Mouse (Mus musculus) heart, postnatal 0 days (tissue): Measurements from ENCODE around the gene Dock8. TPM values are rescaled to one million over a fixed set of nuclear protein-coding genes. Genes with fewer than 3 reads are reported as not detected.
A peak's percentile ranks its signal among the peaks of the same experiment; 100 is the strongest.

Experiments
- ATAC-seq: fragments of 200-750 bp; cut with Nextera tagmentation; 2 replicates; pipeline ENCODE4 v1.8.0; 2017; ENCODE audit warnings: low read depth, moderate number of reproducible peaks, moderate library complexity; ENCODE audit not compliant: insufficient read depth
- DNase-seq: peaks from one replicate; pipeline ENCODE4 v3.0.0-alpha.2; 2016; ENCODE audit warnings: low spot score
- H3K27ac ChIP-seq: fragments of 300-500 bp; sonication (generic); 2 replicates; pipeline ENCODE4 v1.5.1; 2014; ENCODE audit warnings: low read depth, mild to moderate bottlenecking
- H3K27me3 ChIP-seq: fragments of 300-500 bp; sonication (generic); 2 replicates; pipeline ENCODE4 v1.6.1; 2014; ENCODE audit warnings: low read length, mixed read lengths; ENCODE audit not compliant: control insufficient read depth, insufficient read depth
- H3K36me3 ChIP-seq: fragments of 300-500 bp; sonication (generic); replicated peaks from 2 replicates; pipeline ENCODE4 v1.6.1; 2014; ENCODE audit warnings: low read length, mixed read lengths; ENCODE audit not compliant: control insufficient read depth, insufficient read depth
- H3K4me1 ChIP-seq: fragments of 300-500 bp; sonication (generic); 2 replicates; pipeline ENCODE4 v1.6.1; 2014; ENCODE audit warnings: antibody characterized with exemption; ENCODE audit not compliant: control insufficient read depth, insufficient read depth
- H3K4me2 ChIP-seq: fragments of 300-500 bp; sonication (generic); 2 replicates; pipeline ENCODE4 v1.6.1; 2014; ENCODE audit warnings: low read depth, mild to moderate bottlenecking, low read length, moderate library complexity
- H3K4me3 ChIP-seq: fragments of 300-500 bp; sonication (generic); 2 replicates; pipeline ENCODE4 v1.5.1; 2014; ENCODE audit warnings: low read depth, low read length
- H3K9ac ChIP-seq: fragments of 300-500 bp; sonication (generic); replicated peaks from 2 replicates; pipeline ENCODE4 v1.6.1; 2014; ENCODE audit warnings: low read depth, low read length, mixed read lengths
- H3K9me3 ChIP-seq: fragments of 300-500 bp; sonication (generic); replicated peaks from 2 replicates; pipeline ENCODE4 v1.6.1; 2016; ENCODE audit warnings: low read length; ENCODE audit not compliant: control insufficient read depth
- CTCF ChIP-seq: IDR thresholded peaks from 2 replicates; pipeline ENCODE4 v1.5.1; 2016; ENCODE audit warnings: antibody characterized with exemption, control low read depth, low read depth
- EP300 ChIP-seq: IDR thresholded peaks from 2 replicates; pipeline ENCODE4 v1.6.1; 2016; ENCODE audit warnings: antibody characterized with exemption, low read depth
- WGBS: fragments of 180-500 bp; shearing (Covaris S2); extraction: QIAGEN DNeasy Blood & Tissue Kit; methylation state at CpG from one replicate; pipeline ENCODE4 v1.1.7; 2014; 5-methylcytosine and 5-hydroxymethylcytosine counted together
- polyA plus RNA-seq: library from polyadenylated mRNA; unstranded; fragments of >200 nt; fragmentation: Nextera tagmentation; extraction: Ambion mirVana; gene quantifications from 2 replicates; pipeline ENCODE4 v1.2.1, GENCODE M21; 2015
- total RNA-seq: library from RNA; depleted of rRNA; stranded (reverse); fragments of >200 nt; gene quantifications from 2 replicates; pipeline ENCODE4 v1.2.3, GENCODE M21; 2014; ENCODE audit warnings: low replicate concordance

The Dock8 gene
- total and polyA plus RNA-seq, 2 experiments from 2014 or later: 2.4 to 6.0 TPM

DNA sequence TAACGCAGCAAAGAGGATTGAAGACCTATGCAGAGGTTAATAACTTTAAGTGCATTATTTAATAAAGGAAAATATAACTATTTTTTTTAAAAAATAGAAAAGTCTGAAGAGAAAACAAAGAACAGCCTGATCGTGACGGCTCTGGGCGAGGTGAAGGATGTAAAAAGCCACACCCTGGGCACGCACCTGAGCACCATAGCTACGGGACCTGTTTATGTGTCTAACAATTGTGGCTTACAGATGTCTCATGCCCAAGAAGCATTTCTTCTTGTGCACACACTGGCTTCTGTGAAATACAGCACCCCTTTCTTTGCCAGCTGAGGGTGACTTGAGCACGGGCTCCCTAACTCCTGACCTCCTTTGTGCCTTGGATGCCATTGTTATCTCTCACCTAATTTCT is 56.2 kb downstream of the Dock8 start:
- TF ChIP-seq CTCF (no peak), EP300 (no peak)
- 92% methylated on average over 7 of the region's 7 CpGs for WGBS
- ATAC-seq (no peak), DNase-seq (no peak)
- Histone ChIP-seq H3K4me2 (no peak overlapping the region), H3K4me3 (no peak overlapping the region), H3K36me3 (no peaks in the 10 kb centered on the region), H3K4me1 (no peaks in the 10 kb centered on the region), H3K27ac (no peak overlapping the region), H3K27me3 (no peaks in the 10 kb centered on the region), H3K9me3 (no peaks in the 10 kb centered on the region), H3K9ac (no peak overlapping the region)

- Histone ChIP-seq H3K9me3 (no peaks in the 10 kb centered on the region), H3K27ac (no peak overlapping the region), H3K4me1 (no peaks in the 10 kb centered on the region), H3K4me2 (no peak overlapping the region), H3K4me3 (no peak overlapping the region), H3K36me3 (no peaks in the 10 kb centered on the region), H3K27me3 (no peaks in the 10 kb centered on the region), H3K9ac (no peak overlapping the region)
- ATAC-seq: no peak
- 88% methylated on average over 10 of the region's 10 CpGs for WGBS
- DNase-seq: no peak
- no peak for TF ChIP-seq CTCF
- TF ChIP-seq EP300: no peak
These were observed 56.9 kb downstream of the Dock8 start for GRCm38 (mm10) chr19:25056224-25056623.

DNA sequence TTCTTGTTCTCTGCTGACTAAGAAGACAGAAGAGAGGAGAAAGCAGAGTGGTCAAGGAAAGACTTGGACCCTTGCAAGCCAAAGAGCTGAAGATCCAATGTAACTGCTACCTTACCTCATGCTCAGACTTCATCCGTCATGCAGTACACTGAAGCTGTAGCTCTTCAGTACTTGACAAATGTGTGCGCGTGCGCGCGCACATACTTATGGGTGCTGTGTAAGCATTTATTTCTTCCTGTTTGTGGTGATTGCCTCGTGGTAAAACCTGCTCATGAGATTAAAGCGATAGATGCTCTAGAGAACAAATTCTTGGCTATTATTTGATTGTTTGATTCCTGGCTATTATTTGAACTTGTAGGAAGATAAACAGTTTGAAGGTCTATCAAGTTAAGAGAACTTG is 58.5 kb downstream of the Dock8 start:
- H3K27me3 ChIP-seq: no peaks in the 10 kb centered on the region
- DNase-seq (no peak), ATAC-seq (no peak)
- TF ChIP-seq CTCF (no peak), EP300 (no peak)
- H3K4me3 ChIP-seq: no peak overlapping the region
- H3K4me2 ChIP-seq: no peak overlapping the region
- H3K9me3 ChIP-seq: no peaks in the 10 kb centered on the region
- 89% methylated on average over 8 of the region's 8 CpGs for WGBS
- H3K36me3 ChIP-seq: no peaks in the 10 kb centered on the region
- H3K27ac ChIP-seq: no peak overlapping the region
- H3K9ac ChIP-seq: no peak overlapping the region
- 0 out of 2 replicates have a peak, but pooled peaks cover 6% of the 10 kb centered on the region for H3K4me1 ChIP-seq

- Histone ChIP-seq H3K9me3 (no peaks in the 10 kb centered on the region), H3K36me3 (no peaks in the 10 kb centered on the region), H3K4me1 (0 out of 2 replicates have a peak, but pooled peaks cover 6% of the 10 kb centered on the region), H3K27me3 (no peaks in the 10 kb centered on the region), H3K9ac (no peak overlapping the region), H3K4me3 (no peak overlapping the region), H3K27ac (no peak overlapping the region), H3K4me2 (no peak overlapping the region; the same call in 1 of the 2 replicates)
- ATAC-seq (no peak), DNase-seq (no peak)
- TF ChIP-seq CTCF (no peak), EP300 (no peak)
- WGBS: 61% methylated on average over 7 of the region's 7 CpGs
These were observed 60.6 kb downstream of the Dock8 start for GRCm38 (mm10) chr19:25059847-25060364.

GRCm38 (mm10) chr19:25060375-25060774 is 61.0 kb downstream of the Dock8 start:
- H3K27ac ChIP-seq: no peak overlapping the region
- TF ChIP-seq EP300: no peak
- TF ChIP-seq CTCF: no peak
- no peaks in the 10 kb centered on the region for H3K27me3 ChIP-seq
- WGBS: 50% methylated on average over 9 of the region's 9 CpGs
- H3K9me3 ChIP-seq: no peaks in the 10 kb centered on the region
- ATAC-seq: no peak
- peak overlapping the region; percentile 38 for H3K4me2 ChIP-seq
- 0 out of 2 replicates have a peak, but pooled peaks cover 6% of the 10 kb centered on the region for H3K4me1 ChIP-seq
- H3K9ac ChIP-seq: no peak overlapping the region
- no peaks in the 10 kb centered on the region for H3K36me3 ChIP-seq
- H3K4me3 ChIP-seq: peak overlapping the region; percentile 7
- DNase-seq: no peak
